Mouse (Mus musculus) kidney, adult 11 months (tissue): ENCODE data around the gene Islr2.

Experiments
- DNase-seq: peaks from one replicate; pipeline ENCODE4 v3.0.0; 2022

The Islr2 gene

DNA sequence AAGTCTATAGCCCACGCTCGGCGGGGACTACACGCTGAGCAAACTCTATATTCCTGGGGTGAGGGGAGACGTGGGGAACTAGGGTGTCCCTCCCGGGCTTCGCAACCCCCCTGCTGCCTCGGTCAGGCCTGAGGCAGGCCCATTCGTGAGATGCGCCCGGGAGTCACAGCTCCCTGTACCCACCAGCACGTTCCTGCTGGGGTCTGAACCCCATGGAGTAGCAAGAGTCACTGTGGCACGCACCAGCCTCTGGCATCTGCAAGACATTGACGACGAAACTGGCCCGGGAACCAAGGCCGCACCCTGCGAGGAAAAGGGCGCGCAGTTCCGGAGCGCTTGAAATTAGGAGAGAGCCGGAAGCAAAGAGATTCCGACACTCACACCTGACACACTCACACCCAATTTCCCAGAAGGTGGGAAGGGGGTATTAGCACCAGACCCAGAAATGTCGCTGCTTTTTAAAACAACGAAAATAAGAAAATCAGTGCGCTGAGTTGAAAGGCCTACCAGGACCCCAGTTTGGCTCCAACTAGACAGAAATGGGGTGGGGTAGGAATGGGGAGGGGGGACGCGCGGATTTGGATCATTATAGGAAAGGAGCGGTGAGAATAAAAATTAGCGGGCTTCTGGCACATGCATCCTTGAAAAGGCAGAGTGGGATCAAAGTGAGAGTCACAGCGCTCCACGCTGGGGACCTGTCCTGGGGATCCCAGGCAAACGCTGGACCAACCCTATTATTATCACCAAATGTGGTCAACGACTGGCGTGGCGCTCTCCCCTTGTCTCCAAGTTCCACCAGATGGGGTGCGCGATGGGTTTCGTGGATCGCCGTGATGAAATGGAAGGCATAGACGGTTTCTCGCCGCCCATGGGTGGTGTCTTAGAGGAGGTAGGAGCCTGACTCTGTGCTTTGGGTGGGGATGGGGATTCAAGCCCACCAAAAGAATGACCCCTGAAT is 7.2 kb downstream of the Islr2 start:
- no peak for DNase-seq

DNA sequence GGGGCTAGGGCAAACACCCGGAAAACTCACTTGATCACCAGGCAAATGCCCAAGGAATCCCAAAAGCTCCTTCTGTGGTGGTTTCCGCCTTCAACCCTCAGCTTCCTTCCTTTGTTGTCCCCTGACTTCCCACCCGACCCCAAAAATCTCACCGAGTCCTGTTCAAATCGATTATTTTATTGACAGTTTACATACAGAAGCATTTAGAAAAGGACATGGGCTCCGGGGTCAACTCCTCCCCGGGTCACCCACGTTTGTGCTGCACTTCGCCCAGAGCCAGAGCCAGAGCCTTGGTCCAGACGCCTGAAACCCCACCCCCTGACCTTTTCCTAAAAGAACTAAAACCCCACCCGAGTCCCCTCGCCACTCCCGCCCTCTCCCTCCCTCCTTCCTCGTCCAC is 8.0 kb downstream of the Islr2 start:
- no peak for DNase-seq

DNA sequence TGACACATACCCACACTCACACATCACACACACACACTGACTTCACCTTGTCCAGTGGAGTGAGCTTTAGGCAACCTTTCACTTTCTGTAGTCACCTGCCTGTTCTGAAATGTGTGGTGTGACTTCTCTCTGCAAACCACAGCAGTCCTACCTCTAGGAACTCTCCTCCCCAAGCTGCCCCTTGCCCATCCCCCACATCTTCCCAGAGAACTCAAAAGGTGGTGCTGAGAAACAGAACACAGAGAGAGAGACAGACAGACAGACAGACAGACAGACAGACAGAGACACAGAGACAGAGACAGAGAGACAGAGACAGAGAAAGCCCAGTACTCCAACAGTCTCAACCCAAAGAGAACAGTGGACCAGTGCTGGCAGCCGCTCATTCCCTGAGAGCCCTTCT is 8.4 kb downstream of the Islr2 start:
- no peak for DNase-seq

DNA sequence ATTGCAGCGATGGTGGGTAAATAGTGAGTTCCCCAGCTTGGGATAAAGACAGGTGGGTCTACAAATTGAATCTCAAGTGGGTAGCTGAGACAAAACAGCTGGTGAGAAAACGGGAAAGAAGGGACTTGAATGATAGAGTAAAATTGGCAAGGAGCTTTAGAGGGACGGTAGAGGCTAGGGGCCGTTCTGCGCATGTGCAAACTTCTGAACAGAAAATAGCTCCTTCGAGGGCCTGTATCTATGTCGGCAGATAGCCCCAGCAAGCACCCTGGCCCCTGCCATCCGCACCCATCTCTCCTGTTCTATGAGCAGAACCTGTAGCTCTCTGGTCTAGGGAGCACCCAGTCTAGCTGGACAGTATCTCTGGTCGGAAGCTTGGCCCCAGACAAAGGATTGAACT is 9.9 kb downstream of the Islr2 start:
- DNase-seq, result no peak

DNA sequence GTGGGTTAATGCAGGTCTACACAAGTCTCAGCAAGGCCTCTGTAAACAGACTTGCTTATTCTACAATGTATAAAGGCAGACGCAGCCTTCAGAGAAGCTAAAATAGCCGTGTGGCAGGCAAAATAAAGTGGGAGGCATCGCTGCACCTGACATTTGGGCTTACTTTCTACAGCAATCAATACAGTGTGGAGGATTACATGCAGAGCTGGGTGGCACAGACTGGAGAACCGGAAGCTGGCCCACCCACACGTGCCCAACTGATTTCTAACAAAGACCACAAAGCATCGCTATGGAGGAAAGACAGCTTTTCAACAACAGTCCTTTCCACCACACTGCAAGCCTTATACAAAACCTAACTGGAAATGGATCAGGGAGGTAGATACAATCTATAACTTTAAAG is 19.7 kb downstream of the Islr2 start:
- DNase-seq, result no peak

DNA sequence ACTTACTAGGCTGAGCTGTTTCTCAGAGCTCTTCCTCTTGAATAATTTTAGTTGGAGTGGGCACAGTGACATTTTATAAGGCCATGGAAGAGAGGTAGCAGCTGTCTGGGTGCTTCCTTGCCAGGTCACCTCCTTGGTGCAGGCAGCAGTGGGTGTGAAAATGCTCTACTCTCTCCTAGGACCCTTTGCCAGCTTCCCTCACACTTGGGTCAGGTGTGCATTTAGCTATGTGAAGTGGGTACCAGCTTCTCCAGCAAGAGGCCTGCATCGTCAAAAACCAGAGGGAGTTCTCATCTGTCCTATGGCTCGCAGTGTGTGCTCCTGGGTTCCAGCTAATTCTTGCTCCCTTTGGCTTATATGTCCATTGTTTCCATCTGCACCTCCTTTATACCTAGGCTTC is 24.7 kb downstream of the Islr2 start:
- no peak for DNase-seq

DNA sequence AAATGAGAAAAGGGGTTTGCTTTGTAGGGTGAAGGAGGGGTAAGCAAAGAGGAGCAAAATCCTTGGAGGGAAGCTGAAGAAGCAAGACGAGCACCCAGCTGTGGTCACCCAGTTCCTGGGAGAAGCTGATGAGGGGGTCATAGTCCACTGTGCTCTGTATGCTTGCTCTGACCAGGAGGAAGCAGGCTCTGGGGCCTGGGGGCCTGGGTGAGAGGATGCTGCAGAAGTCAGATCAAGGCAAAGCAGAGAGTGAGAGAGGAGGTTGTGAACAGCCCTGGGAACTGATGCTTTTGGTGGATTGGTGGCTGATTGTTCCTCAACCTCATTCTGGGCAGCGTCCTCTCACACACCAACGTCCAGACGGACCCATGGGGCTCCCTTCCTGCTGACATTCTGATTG is 27.0 kb downstream of the Islr2 start:
- DNase-seq, result no peak

DNA sequence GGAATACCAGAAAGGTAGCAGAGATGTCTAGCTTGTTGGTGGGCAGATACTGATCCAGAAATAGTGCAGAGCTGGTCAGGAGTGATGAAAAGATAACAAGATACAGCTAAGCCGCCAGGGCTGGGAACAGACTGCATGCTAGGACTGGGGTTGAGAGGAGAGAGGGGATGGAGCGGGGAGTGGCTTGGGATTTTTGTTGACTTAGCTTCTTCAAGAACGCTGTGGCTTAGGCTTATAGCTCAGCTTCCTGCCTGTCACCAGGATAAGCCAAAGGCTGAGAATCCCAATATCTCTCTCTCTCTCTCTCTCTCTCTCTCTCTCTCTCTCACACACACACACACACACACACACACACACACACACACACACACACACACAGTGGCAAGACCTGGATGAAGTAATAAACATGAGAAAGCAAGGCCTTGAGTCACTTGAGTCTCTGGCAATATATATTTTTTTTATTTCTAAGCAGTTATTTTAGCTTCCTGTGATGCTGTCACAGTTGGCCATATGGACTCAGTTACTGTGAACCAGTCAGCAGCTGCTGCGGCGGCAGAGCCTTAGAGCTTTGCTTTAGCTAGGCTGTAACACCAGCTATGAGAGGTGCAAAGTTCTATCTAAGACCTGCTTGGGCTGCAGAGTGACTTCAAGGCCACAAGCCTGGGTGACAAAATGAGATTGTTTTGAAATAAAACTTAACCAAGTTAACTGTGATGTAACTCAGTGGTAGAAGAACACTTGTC is 28.2 kb downstream of the Islr2 start:
- DNase-seq, result no peak

DNA sequence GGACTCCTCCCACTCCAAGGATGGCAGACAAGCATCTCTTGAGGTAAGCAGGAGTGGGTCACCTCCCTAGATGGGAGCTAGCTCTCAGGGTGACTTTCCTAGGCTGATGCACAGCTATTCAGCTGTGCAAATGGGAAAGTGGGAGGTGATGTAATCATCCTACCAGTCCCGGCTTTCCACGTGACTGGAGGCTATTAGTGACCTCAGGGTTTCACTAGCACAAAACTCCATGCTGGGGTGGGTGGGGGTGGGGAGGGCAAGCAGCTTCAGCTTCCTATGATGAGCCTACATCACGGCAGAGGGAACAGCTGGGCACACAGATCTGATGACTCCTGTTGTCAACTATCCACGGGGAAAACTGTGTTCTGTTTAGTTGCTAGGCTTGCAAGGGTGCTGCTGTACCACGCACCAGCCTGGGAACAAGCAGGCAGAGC is 29.3 kb downstream of the Islr2 start:
- no peak for DNase-seq

DNA sequence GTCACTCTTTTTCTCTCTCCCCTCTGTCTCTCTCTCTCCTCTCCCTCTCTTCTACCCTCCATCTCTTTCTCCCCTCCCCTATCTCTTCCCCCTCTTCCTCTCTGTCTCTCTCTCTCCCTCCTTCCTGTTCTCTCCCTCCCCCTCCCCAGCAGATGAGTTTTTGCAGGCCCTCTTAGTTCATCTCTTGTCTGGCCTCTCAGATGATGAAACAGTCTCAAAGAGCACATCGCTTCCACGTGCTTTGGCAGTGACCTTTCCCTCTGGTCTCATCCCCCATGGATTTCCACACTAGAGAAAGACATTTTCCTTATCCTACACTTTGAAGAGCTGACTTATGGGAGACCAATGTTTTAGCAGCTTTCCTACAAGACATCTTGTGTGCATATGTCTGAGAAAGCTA is 31.3 kb downstream of the Islr2 start:
- DNase-seq, result no peak

DNA sequence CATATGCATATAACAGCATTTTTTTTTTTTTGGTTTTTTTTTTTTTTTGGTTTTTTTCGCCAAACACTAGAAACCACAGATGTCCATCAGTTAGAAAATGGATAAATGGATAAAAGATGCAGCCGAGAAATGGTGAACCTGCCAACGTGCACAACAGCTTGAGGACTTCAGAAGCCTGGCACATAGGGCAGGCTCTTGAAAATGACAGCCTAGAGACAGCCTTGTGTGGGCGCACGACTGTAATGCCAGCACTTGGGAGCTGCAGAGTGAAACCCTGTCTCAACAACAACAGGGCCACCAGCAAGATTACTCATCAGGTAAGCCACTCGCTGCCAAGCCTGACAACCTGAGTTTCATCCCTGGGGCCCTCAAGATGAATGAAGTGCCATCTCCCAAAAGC is 34.7 kb downstream of the Islr2 start:
- DNase-seq, result no peak

DNA sequence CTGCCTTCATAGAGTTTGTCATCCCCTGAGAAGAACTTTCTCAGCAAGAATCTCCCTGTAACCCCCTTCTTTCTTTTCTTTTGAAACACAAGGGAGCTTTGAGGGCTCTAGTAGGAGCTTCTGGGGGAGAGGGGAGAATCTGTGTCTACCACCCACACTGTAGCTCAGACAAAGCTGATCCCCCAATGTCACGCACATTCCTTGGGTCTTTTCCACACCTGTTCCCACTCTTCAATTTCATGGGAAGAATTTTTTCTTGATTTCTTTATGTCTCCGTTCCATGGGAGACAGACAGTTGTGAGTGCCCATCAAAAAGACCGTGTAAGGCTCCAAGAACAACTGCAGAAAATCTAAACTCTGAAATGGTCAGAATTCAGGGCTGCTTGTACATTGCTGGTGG is 35.2 kb downstream of the Islr2 start:
- DNase-seq, result no peak

DNA sequence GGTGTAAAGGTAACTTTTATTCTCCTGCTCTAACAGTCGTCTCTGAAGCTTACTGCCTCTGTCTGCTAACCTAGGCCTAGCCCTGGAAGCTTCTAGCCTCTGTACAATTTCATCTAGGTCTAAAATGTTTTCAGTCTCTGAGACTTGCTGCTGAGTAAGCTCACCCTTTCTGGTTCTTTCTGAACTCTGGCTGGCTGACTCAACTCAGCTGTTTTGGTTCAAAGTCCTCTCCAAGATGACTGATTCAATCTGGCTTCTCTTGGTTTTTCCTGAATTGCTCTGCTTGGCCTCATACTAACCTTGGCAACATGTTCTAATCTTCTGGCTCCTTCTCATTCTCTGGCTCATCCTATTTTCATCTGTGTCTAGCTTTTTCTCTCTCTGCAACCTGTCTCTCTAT is 38.3 kb downstream of the Islr2 start:
- DNase-seq, result no peak

DNA sequence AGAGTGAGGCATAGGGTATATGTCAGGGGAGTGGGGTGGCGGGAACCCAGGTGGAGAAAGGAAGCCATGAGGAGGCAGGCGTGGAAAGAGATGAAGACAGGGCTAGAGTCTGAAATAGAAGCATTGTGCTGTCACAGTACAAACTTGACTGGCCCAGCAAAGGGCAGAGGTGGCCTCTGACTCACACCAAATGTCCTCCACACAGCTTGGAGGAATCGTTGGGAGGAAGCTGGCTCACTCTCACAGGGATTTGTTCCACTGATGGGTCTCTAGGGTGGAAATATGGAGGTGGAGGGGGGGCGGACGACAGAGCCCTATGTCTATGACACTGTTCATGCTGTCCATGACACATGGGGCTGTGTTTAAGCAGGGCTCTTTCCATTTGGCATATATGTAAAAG is 41.0 kb downstream of the Islr2 start:
- no peak for DNase-seq

DNA sequence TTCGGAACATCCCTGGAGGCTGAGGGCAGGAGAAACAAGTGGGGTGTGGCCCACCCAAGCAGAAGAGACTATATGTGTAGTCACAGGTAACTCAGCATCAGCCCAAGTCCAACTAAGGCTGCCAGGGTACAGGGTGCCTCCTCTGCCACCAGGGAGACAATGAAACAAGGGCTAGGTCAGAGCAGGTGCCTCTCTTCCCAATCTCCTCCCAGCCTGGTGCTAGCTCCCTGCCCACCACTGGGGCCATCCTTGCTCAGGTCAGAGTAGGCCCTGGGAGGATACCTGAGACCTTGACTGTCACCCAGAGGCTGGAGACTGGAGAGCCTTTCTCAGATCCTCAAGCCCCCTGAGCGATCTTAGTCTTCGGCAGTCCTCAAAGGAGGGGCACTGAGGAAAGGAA is 41.9 kb downstream of the Islr2 start:
- DNase-seq, result no peak

DNA sequence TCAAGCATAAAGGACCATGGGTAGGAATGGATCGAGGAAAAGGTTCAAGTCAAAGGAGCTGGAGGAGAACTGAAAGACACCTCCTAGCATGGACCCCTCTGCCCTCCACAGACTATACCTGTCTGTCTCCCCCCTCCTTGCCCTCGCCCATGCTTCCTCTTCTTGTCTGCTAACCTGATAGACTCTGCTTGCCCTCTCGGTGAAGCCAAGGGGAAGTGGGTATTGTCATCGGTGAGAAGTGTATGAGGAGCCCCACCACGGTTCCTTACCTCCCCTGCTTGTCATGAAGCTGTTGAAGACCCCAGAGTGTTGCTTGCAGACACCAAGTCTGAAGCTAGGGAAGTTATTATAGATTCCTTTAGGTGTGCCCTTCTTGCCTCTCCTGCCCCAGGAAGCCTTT is 43.8 kb downstream of the Islr2 start:
- no peak for DNase-seq

DNA sequence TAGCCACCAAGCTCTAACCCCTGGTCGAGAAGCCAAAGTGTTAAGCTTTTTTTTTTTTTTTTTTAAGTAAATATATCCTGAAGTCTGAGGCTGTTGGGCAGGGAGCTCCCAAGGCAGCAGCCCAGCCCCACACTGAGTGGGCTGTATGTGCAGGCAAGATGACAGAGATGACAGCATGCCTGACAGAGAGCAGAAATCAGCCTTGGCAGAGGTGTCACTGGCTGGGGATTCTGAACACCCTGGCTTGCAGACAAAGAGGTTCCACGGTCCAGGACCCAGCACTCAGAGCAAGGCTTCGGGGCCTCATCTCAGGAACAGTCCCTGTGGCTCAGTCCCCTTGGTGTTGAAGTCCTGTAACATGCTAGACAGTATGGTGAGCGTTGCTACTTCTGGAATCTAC is 44.3 kb downstream of the Islr2 start:
- no peak for DNase-seq

DNA sequence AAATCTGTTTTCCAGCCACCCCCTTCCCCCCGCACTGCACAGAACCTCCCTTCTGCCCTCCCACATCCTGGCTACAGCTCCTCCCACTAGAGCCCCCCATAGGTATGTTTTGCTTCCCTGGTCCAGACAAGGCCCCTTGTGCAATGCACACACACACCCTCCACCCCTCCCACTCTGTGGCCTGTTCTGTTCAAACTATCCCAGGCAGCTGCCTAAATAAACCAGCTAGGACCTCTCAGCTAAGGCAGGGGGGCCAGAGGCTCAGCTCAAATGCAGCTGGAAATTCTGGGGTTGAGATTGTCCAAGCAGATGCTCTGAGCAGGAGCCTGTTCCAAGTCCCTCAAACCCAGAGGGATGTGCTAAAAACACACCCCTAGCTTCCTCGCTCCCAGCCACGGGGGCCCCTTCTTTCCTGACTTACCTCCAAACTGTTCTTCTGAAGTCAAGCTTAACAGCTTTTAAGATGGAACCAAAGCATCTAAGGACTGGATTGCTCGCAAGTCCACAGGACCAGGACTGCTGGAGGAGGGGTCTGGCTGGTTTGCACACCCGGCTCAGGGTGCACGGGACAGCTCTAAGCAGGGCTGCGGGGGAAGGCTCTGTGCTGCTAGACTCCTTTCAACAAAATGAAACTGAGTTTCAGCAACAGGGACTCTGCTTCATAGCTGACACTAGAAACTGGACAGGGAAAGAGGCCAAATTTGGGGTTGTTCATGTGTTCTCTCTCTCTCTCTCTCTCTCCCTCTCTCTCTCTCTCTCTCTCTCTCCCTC is 45.4 kb downstream of the Islr2 start:
- DNase-seq, result no peak

DNA sequence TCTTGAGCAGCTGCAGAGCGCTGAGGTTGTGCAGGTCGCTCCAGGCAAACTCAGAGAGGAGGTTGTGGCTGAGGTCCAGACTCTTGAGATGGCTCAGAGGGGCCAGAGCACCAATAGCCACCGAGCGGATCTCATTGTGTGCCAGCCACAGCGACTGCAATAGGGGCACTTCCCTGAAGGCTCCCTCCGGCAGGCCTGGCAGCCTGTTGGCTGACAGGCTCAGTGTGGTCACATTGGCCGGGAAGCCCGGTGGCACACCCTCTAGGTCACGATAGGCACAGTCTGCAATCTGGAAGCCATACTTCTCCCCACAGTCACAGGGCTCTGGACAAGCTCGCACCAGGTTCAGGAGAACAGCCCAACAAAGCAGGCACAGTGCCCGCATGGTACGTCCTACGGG is 46.3 kb downstream of the Islr2 start:
- DNase-seq, result no peak

DNA sequence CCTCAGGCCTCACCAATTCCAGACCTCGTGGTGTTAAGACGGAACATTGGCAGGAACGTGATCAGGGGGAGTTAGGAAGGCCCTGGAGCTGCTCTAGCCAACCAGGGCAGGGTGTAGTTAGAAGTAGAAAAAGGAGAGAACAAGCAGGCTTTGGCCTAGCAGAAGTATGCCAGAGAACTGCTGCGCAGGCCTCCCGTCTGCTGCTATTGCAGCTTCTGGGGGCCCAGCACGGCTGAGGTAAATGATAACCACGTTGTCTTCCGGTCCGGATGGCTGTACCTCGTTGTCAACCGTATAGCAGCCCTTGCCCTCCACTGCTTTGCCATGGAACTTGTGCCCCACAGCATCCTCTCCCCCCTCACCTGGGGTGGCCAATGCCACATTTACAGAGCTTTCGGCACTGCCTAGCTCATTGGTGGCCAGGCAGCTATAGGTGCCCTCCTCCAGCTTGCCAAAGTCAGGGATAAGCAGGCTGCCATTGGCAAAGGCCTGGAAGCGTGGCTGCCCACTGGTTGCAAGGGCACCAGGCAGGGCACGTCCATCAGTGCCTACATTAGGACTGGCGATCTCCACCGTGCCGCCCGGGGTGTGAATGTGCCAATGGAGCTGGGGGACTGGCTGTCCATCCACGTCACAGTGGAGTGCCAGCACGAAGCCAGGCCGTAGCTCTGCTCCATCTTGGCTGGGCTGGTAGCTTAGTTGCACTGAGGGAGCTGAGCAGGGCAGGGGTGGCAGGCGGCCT is 47.1 kb downstream of the Islr2 start:
- no peak for DNase-seq

DNA sequence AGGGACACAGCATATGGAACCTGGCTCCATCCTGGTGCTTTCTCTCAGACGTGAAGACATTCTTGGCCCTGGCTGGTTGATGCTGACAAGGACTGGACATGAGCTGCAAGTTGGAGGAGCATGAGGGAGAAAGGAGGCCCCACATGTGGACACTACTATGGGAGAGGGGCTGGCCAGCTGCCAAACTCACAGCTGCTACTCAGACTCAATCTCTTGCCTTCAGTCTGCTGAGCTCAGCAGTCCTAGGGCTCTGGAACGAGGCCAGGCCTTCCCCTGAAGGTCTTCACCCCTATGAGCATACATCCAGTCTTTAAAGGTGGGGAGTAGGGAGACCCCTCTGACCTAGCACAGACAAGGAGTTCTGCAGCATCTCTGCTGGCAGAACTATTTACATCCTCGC is 48.8 kb downstream of the Islr2 start:
- peak; percentile 30 for DNase-seq

DNA sequence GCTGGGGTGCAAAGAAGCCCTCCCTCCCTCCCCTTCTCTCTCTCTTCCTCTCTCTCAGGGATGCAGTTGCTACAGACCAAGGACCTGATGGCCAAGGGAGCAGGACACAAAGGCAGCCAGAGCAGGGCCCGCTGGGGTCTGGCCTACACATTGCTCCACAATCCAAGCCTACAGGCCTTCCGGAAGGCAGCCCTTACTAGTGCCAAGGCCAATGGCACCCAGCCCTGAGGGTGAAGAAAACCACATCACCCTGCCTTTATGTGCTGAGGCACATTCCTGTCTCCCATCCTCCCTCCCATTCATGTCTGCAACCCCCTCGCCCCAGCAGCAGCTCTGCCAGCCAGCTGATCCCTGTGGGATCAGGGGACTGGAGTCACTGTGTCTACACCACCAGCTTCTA is 51.0 kb downstream of the Islr2 start:
- DNase-seq, result no peak
